Mouse (Mus musculus) kidney, adult 2 months (tissue): ENCODE data around the gene Esrrg.

Experiments
- CTCF ChIP-seq: fragments of 200-500 bp; conservative IDR thresholded peaks from 2 replicates; pipeline ENCODE4 v1.5.1; 2011; ENCODE audit warnings: low read depth, mild to moderate bottlenecking, control low read depth, low read length, moderate library complexity, mixed read lengths; ENCODE audit not compliant: insufficient read depth, insufficient read length
- POLR2A ChIP-seq: fragments of 200-500 bp; IDR thresholded peaks from one replicate; pipeline ENCODE4 v1.6.1; 2011; ENCODE audit warnings: low read depth, low read length, control low read depth

- TF ChIP-seq CTCF (no peak), POLR2A (no peak)
Measured at GRCm38 (mm10) chr1:187895459-187895858, 286.9 kb downstream of the Esrrg start.
